Mouse (Mus musculus): ENCODE results near the gene Gm44502. TPM values are rescaled to one million over a fixed set of nuclear protein-coding genes. Genes with fewer than 3 reads are reported as not detected.

Gene Gm44502
- polyA plus RNA-seq, 1 experiment from 2014 or later, result 0.59 TPM

GRCm38 (mm10) chr15:89462176-89462575 is 32.7 kb upstream of the Gm44502 start:
- no peak overlapping the region for H3K9ac ChIP-seq (ENCODE audit: low read length)
- H3K36me3 ChIP-seq (ENCODE audit: control insufficient read depth, insufficient read depth, low read length), result no peaks in the 10 kb centered on the region
- H3K27ac ChIP-seq (replicated peaks in 1 of 2; ENCODE audit: control insufficient read depth in 1 of 2, insufficient read depth in 1 of 2, low read depth in 2 of 2, low read length in 2 of 2), result no peak overlapping the region
- H3K27me3 ChIP-seq (ENCODE audit: control insufficient read depth, insufficient read depth, low read length), result peaks cover 17% of the 10 kb centered on the region
- H3K4me1 ChIP-seq (ENCODE audit: control insufficient read depth in 2 of 2, insufficient read depth in 2 of 2, low read length in 2 of 2), result no peaks in the 10 kb centered on the region
- no peak overlapping the region for H3K4me3 ChIP-seq (ENCODE audit: control insufficient read depth in 1 of 2, insufficient read depth in 1 of 2, low read depth in 1 of 2, low read length in 2 of 2)
- H3K4me2 ChIP-seq (ENCODE audit: low read length), result no peak overlapping the region
- WGBS, result 70% methylated on average over 7 of the region's 7 CpGs
- no peak for ATAC-seq (ENCODE audit: insufficient number of reproducible peaks, insufficient read depth, low FRiP score, low read depth)
- H3K9me3 ChIP-seq (ENCODE audit: control insufficient read depth, low read length), result no peaks in the 10 kb centered on the region

GRCm38 (mm10) chr15:89461321-89461720 is 31.8 kb upstream of the Gm44502 start:
- no peak overlapping the region for H3K27ac ChIP-seq (replicated peaks in 1 of 2; ENCODE audit: control insufficient read depth in 1 of 2, insufficient read depth in 1 of 2, low read depth in 2 of 2, low read length in 2 of 2)
- no peak for ATAC-seq (ENCODE audit: insufficient number of reproducible peaks, insufficient read depth, low FRiP score, low read depth)
- WGBS, result 68% methylated on average over 15 of the region's 15 CpGs
- no peak overlapping the region for H3K9ac ChIP-seq (ENCODE audit: low read length)
- no peaks in the 10 kb centered on the region for H3K4me1 ChIP-seq (ENCODE audit: control insufficient read depth in 2 of 2, insufficient read depth in 2 of 2, low read length in 2 of 2)
- H3K9me3 ChIP-seq (ENCODE audit: control insufficient read depth, low read length), result no peaks in the 10 kb centered on the region
- H3K36me3 ChIP-seq (ENCODE audit: control insufficient read depth, insufficient read depth, low read length), result no peaks in the 10 kb centered on the region
- H3K27me3 ChIP-seq (ENCODE audit: control insufficient read depth, insufficient read depth, low read length), result peaks cover 26% of the 10 kb centered on the region
- no peak overlapping the region for H3K4me2 ChIP-seq (ENCODE audit: low read length)
- H3K4me3 ChIP-seq (ENCODE audit: control insufficient read depth in 1 of 2, insufficient read depth in 1 of 2, low read depth in 1 of 2, low read length in 2 of 2), result no peak overlapping the region

GRCm38 (mm10) chr15:89460298-89460697 is 30.8 kb upstream of the Gm44502 start:
- WGBS, result 54% methylated on average over 8 of the region's 10 CpGs

GRCm38 (mm10) chr15:89459821-89460220 is 30.3 kb upstream of the Gm44502 start:
- Histone ChIP-seq H3K4me2 (ENCODE audit: low read length) (no peak overlapping the region), H3K27ac (replicated peaks in 1 of 2; ENCODE audit: control insufficient read depth in 1 of 2, insufficient read depth in 1 of 2, low read depth in 2 of 2, low read length in 2 of 2) (no peak overlapping the region), H3K4me3 (ENCODE audit: control insufficient read depth in 1 of 2, insufficient read depth in 1 of 2, low read depth in 1 of 2, low read length in 2 of 2) (no peak overlapping the region), H3K4me1 (ENCODE audit: control insufficient read depth in 2 of 2, insufficient read depth in 2 of 2, low read length in 2 of 2) (no peaks in the 10 kb centered on the region), H3K9ac (ENCODE audit: low read length) (no peak overlapping the region), H3K36me3 (ENCODE audit: control insufficient read depth, insufficient read depth, low read length) (no peaks in the 10 kb centered on the region), H3K27me3 (ENCODE audit: control insufficient read depth, insufficient read depth, low read length) (peaks cover 40% of the 10 kb centered on the region), H3K9me3 (ENCODE audit: control insufficient read depth, low read length) (no peaks in the 10 kb centered on the region)
- ATAC-seq (ENCODE audit: insufficient number of reproducible peaks, insufficient read depth, low FRiP score, low read depth), result no peak
- WGBS, result 70% methylated on average over 7 of the region's 7 CpGs

More at GRCm38 (mm10) chr15:89460298-89460697, 30.8 kb upstream of the Gm44502 start:
- no peak for ATAC-seq (ENCODE audit: insufficient number of reproducible peaks, insufficient read depth, low FRiP score, low read depth)
- H3K4me3 ChIP-seq (ENCODE audit: control insufficient read depth in 1 of 2, insufficient read depth in 1 of 2, low read depth in 1 of 2, low read length in 2 of 2), result no peak overlapping the region
- H3K27me3 ChIP-seq (ENCODE audit: control insufficient read depth, insufficient read depth, low read length), result peaks cover 35% of the 10 kb centered on the region
- H3K4me2 ChIP-seq (ENCODE audit: low read length), result no peak overlapping the region
- no peak overlapping the region for H3K9ac ChIP-seq (ENCODE audit: low read length)
- no peaks in the 10 kb centered on the region for H3K4me1 ChIP-seq (ENCODE audit: control insufficient read depth in 2 of 2, insufficient read depth in 2 of 2, low read length in 2 of 2)
- H3K27ac ChIP-seq (replicated peaks in 1 of 2; ENCODE audit: control insufficient read depth in 1 of 2, insufficient read depth in 1 of 2, low read depth in 2 of 2, low read length in 2 of 2), result no peak overlapping the region
- H3K36me3 ChIP-seq (ENCODE audit: control insufficient read depth, insufficient read depth, low read length), result no peaks in the 10 kb centered on the region
- no peaks in the 10 kb centered on the region for H3K9me3 ChIP-seq (ENCODE audit: control insufficient read depth, low read length)

- no peaks in the 10 kb centered on the region for H3K9me3 ChIP-seq (ENCODE audit: control insufficient read depth, low read length)
- H3K4me1 ChIP-seq (ENCODE audit: control insufficient read depth in 2 of 2, insufficient read depth in 2 of 2, low read length in 2 of 2), result peaks cover 3 to 5% of the 10 kb centered on the region in 2 experiments; a peak in 3 of 4 replicates
- 88% methylated on average over 15 of the region's 15 CpGs for WGBS
- no peak overlapping the region for H3K27ac ChIP-seq (replicated peaks in 1 of 2; ENCODE audit: control insufficient read depth in 1 of 2, insufficient read depth in 1 of 2, low read depth in 2 of 2, low read length in 2 of 2)
- H3K4me3 ChIP-seq (ENCODE audit: control insufficient read depth in 1 of 2, insufficient read depth in 1 of 2, low read depth in 1 of 2, low read length in 2 of 2), result no peak overlapping the region
- ATAC-seq (ENCODE audit: insufficient number of reproducible peaks, insufficient read depth, low FRiP score, low read depth), result no peak
- peaks cover 48% of the 10 kb centered on the region for H3K27me3 ChIP-seq (ENCODE audit: control insufficient read depth, insufficient read depth, low read length)
- no peaks in the 10 kb centered on the region for H3K36me3 ChIP-seq (ENCODE audit: control insufficient read depth, insufficient read depth, low read length)
- no peak overlapping the region for H3K4me2 ChIP-seq (ENCODE audit: low read length)
- no peak overlapping the region for H3K9ac ChIP-seq (ENCODE audit: low read length)
Measured at GRCm38 (mm10) chr15:89458942-89459341, 29.4 kb upstream of the Gm44502 start.

- H3K27ac ChIP-seq (replicated peaks in 1 of 2; ENCODE audit: control insufficient read depth in 1 of 2, insufficient read depth in 1 of 2, low read depth in 2 of 2, low read length in 2 of 2), result no peak overlapping the region
- H3K9me3 ChIP-seq (ENCODE audit: control insufficient read depth, low read length), result no peaks in the 10 kb centered on the region
- H3K9ac ChIP-seq (ENCODE audit: low read length), result no peak overlapping the region
- peaks cover 6 to 9% of the 10 kb centered on the region in 2 experiments; a peak in 3 of 4 replicates for H3K4me1 ChIP-seq (ENCODE audit: control insufficient read depth in 2 of 2, insufficient read depth in 2 of 2, low read length in 2 of 2)
- peaks cover 69% of the 10 kb centered on the region for H3K27me3 ChIP-seq (ENCODE audit: control insufficient read depth, insufficient read depth, low read length)
- H3K4me3 ChIP-seq (ENCODE audit: control insufficient read depth in 1 of 2, insufficient read depth in 1 of 2, low read depth in 1 of 2, low read length in 2 of 2), result no peak overlapping the region
- ATAC-seq (ENCODE audit: insufficient number of reproducible peaks, insufficient read depth, low FRiP score, low read depth), result no peak
- no peak overlapping the region for H3K4me2 ChIP-seq (ENCODE audit: low read length)
- 66% methylated on average over 6 of the region's 6 CpGs for WGBS
- no peaks in the 10 kb centered on the region for H3K36me3 ChIP-seq (ENCODE audit: control insufficient read depth, insufficient read depth, low read length)
Measured at GRCm38 (mm10) chr15:89455642-89456041, 26.1 kb upstream of the Gm44502 start.

- Histone ChIP-seq H3K27me3 (ENCODE audit: control insufficient read depth, insufficient read depth, low read length) (peaks cover 69% of the 10 kb centered on the region), H3K27ac (replicated peaks in 1 of 2; ENCODE audit: control insufficient read depth in 1 of 2, insufficient read depth in 1 of 2, low read depth in 2 of 2, low read length in 2 of 2) (no peak overlapping the region), H3K4me2 (ENCODE audit: low read length) (no peak overlapping the region), H3K9ac (ENCODE audit: low read length) (no peak overlapping the region), H3K4me1 (ENCODE audit: control insufficient read depth in 2 of 2, insufficient read depth in 2 of 2, low read length in 2 of 2) (peaks cover 6 to 9% of the 10 kb centered on the region in 2 experiments; a peak in 3 of 4 replicates), H3K4me3 (ENCODE audit: control insufficient read depth in 1 of 2, insufficient read depth in 1 of 2, low read depth in 1 of 2, low read length in 2 of 2) (no peak overlapping the region), H3K36me3 (ENCODE audit: control insufficient read depth, insufficient read depth, low read length) (no peaks in the 10 kb centered on the region), H3K9me3 (ENCODE audit: control insufficient read depth, low read length) (no peaks in the 10 kb centered on the region)
- no peak for ATAC-seq (ENCODE audit: insufficient number of reproducible peaks, insufficient read depth, low FRiP score, low read depth)
- WGBS, result 33% methylated on average over 4 of the region's 6 CpGs
Measured at GRCm38 (mm10) chr15:89454857-89455256, 25.4 kb upstream of the Gm44502 start.

- H3K9me3 ChIP-seq (ENCODE audit: control insufficient read depth, low read length), result no peaks in the 10 kb centered on the region
- WGBS, result under 1% methylated on average over 53 of the region's 53 CpGs
- H3K27me3 ChIP-seq (ENCODE audit: control insufficient read depth, insufficient read depth, low read length), result peaks cover 68% of the 10 kb centered on the region
- H3K4me1 ChIP-seq (ENCODE audit: control insufficient read depth in 2 of 2, insufficient read depth in 2 of 2, low read length in 2 of 2), result peaks cover 6 to 9% of the 10 kb centered on the region in 2 experiments; a peak in 3 of 4 replicates
- peak within 1 kb of the TSS; percentile 32 to 41 for H3K4me3 ChIP-seq (ENCODE audit: control insufficient read depth in 1 of 2, insufficient read depth in 1 of 2, low read depth in 1 of 2, low read length in 2 of 2)
- H3K4me2 ChIP-seq (ENCODE audit: low read length), result peak within 1 kb of the TSS; percentile 75
- H3K27ac ChIP-seq (replicated peaks in 1 of 2; ENCODE audit: control insufficient read depth in 1 of 2, insufficient read depth in 1 of 2, low read depth in 2 of 2, low read length in 2 of 2), result no peak within 1 kb of the TSS
- ATAC-seq (ENCODE audit: insufficient number of reproducible peaks, insufficient read depth, low FRiP score, low read depth), result no peak
- no peaks in the 10 kb centered on the region for H3K36me3 ChIP-seq (ENCODE audit: control insufficient read depth, insufficient read depth, low read length)
- H3K9ac ChIP-seq (ENCODE audit: low read length), result no peak within 1 kb of the TSS
Measured at GRCm38 (mm10) chr15:89453865-89454478, 24.5 kb upstream of the Gm44502 start, which contains the start of gene Mapk8ip2. Gene Mapk8ip2 (plus strand): TSS chr15:89453913.
